Mouse (Mus musculus) gastrocnemius, postnatal 25 days (tissue): ENCODE measurements at regions not wholly inside any gene's neighbourhood (a gene's known extent, or its start where the extent isn't known, plus 50 kb on each side); places are given as distances from the start of the nearest gene placed in this dataset.

Source experiments
- DNase-seq: peaks from one replicate; pipeline ENCODE4 v3.0.0; 2022

DNA sequence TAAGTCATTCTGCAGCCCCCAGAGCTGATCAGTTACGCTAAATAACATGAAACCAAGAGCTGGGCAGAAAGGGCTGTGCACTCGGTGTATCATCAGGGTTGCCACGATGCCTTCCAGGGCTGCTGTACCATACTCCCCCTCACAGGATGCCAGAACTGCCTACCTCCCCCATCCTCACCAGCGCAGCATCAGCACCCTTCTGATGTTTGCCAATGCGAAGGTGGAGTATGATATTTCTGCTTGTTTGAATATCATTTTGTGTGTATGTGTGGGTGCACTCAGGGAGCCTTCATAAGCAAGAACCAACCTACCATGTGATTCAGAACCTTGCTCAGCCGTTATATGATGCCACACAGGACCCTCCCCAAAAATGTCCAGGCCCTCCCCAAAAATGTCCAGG, 229.1 kb upstream of the Tle3 start:
- no peak for DNase-seq

DNA sequence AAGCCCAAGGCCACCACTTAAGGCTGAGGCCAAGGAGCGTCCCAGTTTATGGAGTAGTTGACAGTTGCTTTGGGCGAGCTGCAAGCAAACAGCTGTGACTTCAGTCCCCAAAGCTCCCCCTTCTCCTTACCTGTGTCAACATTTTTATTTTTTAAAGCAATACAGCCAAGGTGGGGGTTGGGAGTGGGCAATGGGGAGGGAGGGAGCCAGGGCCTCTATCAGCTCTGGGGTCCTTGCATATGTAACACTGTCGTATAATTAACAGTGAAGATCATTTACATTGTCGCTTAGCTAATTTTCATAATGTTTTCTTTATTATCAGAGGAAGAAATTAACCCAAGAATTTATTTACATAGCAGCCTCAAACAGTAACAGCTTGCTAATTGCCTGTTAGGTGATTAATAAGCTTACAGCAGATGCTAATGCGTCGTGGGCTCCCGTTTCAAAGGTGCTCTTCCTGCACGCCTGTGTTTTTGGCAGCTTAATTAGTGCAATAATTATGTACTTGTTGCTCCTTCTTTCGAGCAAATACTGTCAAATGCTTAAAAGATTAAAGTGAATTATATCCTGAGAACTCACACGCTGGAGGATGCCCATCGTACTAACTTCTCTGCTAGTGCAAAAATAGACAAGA, 227.4 kb upstream of the Tle3 start:
- DNase-seq, result no peak

DNA sequence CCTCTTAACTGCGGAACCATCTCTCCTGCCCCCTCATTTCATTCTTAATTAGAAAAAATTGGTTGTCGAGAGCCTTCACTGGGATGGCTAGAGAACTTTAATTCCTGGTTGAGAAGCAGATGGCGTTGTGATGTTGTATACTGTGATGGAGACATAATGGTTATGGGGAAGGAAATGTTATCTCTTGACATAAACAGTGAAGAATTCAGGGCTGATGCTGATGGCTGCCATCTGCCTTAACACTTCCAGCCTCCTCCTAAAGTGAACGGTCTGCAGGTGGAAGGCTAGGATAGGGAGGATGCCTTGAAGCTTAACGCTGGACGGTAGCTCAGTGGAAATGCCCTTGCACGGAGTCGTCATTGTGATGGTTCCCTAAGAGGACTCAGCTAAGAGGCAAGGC, 226.4 kb upstream of the Tle3 start:
- no peak for DNase-seq

DNA sequence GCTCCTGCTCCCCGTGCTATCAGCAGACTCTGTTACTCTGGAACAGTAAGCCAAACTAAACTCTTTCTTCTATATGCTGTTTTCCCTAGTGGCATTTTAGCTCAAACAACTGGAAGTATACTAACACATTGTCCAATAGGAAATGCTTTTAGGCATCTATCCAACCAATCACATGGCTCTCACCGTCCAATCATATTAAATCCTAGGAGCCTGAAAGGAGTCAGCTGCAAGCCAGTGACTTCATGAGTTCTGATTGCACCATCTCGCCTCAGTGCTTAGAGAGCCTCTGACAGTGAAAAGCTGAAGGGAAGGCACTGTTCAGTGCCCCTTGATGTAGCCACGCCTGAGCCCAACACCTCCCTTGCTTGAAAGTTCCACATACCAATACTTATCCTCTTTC, 221.0 kb upstream of the Tle3 start:
- DNase-seq, result no peak

DNA sequence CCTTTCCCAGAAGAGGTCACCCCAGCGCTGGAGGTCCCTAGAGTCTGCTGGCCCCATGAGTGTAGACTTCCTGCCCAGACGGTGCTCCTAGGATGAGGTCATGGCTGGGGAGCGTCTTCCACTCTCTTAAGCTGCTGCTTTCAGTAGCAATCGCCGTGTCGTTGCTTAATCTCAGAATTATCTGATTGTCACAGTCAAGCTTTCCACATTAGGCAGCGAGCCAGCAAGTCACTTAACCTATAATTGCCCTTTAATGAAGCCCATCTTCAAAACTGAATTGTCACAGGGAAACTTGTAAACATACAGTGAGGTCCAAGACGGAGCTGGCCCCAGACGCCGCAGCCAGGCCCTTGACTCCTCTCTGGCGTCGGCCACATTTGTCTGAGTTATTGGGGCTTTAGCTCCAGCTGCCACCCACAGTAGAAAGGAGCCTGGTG, 220.2 kb upstream of the Tle3 start:
- peak; percentile 14 for DNase-seq

DNA sequence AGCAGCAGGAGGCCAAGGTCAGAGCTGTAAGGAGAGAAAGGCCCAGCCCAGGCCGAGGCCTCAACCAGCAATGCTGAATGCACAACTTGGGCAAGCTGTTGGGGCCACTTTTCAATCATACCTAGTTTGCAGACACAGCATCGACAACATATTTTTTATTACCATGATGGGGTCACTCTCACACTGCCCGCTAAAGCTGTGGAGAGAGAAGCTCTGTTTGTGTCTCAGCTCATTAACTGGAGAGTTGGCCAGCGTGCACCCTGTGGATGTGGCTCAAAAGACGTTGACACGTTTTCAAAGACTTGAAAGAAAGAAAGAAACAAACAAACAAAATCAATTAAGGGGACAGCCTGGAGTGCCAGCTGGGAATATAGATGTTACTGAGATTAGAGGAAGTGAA, 217.4 kb upstream of the Tle3 start:
- no peak for DNase-seq

DNA sequence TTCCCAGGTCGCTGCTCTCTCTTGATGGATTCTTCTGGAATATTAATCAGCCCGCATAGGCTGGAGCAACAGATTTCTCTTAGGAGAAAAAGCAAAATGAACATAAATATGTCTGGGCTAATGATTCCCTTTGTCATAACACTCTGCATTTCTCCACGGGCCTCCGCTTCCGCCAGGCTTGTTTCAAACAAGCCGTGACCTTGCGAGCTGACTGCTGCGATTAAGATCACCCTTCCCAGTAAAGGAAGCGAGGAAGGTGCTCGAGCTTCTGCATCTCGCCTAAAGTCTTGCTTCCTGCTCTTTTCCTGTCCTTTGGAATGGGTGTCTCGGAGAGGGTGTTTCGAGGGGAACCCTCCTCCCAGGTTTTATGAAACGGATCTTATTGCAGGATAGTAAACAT, 216.3 kb upstream of the Tle3 start:
- no peak for DNase-seq

DNA sequence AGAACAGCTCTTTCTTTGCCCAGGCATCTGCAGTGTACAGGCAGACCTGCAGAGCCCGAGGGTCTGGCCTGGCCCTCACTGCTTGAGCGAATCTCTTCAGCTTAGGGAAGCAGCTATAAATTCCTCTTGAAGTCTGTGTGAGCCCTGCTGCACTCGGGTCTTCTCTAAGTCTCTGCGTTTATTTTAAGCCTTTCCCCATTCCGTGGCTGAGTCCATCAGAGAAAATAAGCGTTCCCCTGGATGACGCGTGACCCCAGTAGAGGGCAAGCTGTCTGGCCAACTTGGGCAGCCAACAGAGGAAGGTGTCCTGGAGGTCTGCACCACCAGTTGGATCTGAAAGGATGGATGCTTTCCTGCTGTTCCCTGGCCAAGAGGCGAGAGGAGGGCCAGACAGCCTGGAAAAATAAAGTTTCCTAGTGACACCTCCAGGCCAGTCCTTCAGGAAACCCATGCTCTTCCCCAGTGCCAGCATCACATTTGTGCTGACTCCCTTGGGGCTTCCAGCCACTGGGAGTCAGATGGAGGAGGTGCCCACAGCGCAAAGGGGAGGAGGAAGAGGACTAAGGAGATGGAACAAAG, 213.9 kb upstream of the Tle3 start:
- DNase-seq, result peak; percentile 26

DNA sequence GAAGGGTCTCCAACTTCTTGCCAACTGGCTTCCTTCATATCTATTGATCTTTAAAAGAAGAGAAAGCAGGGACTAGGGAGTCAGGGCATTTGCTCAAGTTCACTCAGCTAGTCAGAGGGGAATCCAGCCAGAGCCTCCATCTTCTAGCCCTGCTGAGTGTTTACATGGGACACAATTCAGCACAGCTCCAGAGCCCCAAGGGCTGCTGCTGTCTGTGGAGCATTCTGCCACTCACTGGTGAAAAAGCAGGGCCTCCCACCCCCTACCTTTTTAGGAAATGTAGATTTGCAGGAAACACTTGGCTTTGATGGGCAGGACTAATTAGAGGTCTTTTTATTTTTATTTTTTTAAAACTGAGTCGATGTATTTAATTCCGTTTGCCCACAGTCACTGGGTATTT, 213.0 kb upstream of the Tle3 start:
- DNase-seq, result no peak

DNA sequence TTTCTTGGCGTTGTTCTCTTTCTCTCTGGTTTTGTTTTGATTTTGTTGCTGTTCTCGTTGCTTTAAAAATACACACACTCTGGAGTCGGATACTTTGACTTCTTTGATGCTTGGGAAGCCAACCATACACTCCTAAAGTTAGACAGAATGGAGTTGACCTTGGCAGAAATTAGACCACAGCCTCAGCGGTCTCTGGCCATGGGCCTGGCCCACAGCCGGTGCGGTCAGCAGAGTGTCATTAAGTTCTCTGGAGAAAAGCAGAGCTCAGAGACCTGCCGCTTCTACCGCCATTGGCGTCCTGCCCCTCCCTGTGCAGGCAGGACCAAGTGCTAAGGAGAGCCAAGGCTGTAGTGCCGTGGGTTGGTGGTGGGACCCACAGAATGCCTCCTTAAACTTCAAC, 212.6 kb upstream of the Tle3 start:
- DNase-seq, result no peak

DNA sequence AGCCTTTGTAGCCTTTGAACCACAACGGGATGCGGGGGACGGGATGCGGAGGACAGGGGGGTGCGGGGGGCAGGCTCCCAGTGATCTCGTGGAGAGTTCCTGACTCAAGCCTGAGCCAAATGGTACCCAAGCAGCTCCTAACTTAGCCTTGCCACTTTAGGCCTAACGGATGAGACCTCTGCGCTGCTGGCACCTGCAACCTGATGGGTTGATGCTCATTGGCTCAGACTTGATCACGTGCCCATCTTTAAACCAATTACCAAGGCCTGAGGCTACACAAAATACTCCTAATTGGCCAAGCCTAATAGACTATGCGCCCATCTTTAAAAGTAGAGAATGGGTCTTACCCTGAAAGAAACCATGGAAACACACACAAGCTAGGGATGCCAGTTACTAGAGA, 209.3 kb upstream of the Tle3 start:
- DNase-seq, result no peak

DNA sequence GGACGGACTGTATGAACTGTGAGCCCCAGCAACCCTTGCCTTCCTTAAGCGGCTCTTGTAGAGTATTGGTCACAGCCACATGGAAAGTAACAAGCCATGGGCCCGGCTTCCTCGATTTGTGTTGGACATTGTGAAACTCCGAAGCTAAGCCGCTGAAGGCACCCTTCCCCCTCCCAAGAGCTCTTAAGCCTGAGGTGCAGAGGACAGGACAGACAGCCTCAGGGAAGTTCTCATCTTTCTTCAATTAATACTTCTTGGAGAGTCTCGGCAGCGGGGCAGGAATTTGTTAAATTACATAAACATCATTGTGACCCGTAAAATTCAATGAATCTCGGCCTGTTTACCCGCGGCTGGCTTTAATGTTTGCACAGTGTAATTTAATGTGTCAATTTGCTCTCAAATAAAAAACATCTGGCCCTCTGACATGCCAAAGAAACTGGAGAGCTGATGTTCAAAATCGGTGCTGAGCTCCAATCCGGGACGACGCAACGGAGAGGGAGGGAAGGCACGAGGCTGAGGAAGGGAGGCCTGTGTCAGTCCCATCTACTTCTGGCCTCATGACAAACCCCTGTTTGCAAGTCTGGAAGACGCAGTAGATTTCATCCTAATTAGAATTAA, 208.4 kb upstream of the Tle3 start:
- DNase-seq, result peak; percentile 34

DNA sequence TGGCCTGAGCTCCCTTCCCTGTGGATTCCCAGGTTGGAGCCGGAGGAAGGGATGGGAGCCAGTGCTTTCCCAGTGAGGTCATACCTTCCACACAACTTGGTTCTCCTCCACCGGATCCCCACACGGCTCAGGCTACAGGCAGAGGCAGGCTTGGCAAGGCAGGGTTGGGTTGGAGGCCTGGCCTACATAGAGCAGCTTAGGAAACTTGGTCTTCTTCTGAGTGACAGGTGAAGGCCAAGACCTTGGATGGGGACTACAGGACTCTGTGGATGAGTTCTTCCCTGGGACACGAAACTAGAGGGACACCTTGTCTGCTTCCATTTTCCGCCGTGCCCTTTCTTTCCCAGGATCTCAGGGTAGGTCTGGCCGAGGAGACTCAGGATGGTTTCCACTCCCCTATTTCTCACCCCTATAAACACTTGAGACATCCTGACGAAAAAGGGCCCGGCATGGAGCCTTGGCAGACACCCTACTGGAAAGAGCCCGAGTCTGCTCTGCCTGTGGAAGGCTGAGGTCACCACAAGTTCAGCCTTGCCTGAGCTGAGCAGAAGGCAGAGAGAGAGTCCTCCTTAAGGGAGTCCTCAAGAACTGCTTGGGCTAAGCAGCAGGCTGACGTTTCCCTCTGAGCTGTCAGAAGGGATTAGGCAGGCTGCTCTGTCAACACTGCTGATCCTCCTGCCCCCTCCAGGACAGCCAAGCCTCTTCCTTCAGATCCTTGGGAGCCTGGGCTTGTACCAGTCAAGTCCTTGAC, 207.5 kb upstream of the Tle3 start:
- DNase-seq, result peak; percentile 80

DNA sequence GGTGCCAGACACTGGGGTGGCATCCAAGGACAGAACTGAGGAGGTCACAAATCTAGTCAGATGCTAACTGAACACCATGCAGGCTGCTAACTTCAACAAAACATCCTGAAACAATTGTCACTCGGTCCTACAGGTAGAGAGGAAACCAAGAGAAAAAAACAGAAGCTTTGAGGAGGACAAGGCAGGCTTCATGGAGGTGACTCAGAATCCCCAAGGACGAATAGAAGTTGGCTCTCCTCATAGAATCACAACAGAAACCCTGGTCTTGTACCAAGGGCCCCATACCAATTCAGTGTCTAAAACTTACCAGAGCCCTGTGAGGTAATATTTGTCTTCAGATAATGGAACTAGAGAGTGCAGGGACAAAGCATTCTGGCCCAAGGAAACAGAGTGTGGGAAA, 206.1 kb upstream of the Tle3 start:
- DNase-seq, result no peak

DNA sequence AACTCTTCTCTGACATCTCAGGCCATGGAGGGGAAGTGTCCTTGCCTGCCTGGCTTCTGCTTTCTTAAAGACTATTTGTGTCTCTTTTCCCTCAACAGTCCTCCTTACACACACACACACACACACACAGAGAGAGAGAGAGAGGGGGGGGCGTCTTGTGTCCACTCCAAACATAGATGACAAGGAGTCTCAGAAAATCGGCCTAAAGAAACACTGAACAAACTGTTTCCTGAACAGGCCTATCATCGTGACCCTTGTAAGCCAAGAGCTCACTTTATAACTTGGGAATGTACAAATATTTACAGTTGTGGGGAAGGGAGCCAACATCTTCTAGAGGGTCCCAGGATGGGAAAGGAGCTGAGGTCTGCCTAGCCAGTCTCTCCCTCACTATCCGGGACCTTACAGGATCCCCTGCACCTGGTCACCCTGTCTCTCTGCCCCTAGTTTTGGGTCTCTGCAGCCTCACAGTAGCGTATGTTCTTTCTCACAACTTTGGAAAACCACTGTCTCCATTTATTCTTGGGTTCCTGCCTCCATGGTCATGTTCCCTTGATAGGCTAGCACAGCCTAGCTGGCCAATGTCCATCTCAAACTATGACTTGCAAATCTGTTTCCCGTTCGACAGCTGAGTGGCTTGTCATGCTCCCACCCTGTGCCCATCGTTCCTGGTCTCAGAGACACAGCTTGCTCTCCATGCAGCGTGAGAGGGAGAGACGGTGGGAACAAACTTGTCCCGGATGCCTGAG, 204.9 kb upstream of the Tle3 start:
- DNase-seq, result no peak

DNA sequence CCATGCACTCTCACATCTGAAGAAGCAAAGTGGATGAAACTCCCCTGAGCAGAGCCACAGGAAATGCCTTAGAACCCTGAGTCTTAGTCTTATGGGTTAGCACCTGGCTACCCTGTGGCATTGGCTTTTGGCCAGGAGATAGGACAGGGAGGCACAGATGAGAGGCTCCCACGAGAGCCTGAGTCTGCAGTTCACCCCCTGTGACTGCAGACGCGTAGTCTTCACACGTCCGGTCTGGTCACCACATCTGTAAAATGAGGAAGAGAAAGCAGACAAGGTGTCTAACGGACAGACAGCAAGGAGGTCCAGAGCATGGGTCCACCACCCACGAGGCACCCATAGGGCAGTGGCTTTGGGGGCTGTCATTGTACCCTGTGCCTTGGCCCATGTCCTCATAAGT, 203.2 kb upstream of the Tle3 start:
- DNase-seq, result no peak

DNA sequence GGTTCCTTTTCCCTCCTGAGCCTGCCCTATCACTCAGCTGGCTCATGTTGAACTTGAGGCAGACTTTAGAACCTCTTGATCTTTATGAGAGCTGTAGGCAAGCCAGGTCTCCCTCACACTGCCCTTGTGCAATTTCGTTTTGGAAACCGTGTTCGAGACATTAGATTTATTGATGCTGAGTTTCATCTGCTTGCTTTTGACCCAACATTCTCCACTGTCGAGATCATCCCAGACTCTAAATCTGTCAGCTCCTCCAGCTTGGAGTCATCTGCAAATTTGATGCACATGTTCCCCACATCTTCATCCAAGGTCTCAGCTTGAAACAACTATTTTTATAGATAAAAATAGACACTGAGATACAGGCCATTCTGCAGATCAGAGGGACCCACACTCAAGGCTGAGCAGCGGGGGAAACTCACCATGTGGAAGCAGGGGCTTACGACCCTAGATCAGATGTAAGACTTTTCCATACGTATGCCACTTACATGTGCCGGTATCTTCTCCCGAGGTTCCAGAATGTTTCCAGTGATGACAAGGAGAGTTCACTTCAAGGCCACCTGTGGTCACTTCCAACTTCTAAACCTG, 202.6 kb upstream of the Tle3 start:
- no peak for DNase-seq

DNA sequence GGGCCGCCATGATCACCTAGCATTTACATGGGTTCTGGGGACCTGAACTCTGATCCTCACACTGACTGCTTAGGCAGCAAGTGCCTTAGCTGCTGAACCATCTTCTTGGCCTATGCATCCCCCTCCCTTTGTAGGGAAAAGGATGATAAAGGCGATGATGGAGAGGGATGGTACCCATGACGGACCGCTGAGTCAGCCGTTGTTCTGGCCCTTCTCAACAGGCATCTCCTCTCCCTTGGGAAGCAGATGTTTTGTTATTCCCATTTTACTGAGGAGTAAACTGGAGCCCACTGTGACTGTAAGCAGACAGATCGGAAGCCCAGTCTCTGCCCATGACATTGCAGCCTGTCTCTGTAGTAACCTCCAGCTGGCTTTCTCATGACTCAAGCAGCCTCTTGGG, 201.2 kb upstream of the Tle3 start:
- DNase-seq, result no peak

DNA sequence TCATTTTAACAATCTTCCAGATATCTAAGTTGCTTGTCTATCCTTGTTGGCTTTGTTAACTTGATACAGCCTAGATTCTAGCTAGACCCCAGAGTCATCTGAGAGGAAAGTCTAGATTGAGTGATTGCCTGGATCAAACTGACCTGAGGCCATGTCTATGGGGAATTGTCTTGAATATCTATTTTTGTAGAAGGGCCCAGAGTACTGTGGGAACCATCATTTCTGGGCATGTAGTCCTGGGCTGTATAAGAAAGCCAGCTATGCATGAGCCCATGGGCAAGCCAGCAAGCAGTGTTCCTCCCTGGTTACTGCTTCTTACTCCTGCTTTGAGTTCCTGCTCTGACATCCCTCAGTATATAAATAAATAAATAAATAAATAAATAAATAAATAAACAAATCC, 199.7 kb upstream of the Tle3 start:
- DNase-seq, result no peak

DNA sequence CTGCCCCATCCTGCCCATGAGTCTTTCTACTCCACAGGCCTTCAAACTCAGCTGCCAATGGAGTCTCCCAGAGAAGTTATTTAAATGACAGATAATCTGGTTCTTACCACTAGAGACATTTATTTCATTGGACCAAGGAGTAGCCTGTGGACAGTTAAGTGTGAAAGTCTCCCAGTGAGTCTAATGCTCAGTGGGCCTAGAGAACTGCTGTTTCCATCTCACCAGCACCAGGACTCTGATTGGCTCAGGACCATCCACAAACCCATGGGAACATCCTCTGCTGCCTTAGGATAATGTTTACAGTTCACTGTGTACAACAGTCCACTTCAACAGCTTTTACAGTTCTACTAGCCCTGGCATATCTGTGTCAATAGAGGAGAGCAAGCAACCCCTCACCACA, 198.6 kb upstream of the Tle3 start:
- no peak for DNase-seq

DNA sequence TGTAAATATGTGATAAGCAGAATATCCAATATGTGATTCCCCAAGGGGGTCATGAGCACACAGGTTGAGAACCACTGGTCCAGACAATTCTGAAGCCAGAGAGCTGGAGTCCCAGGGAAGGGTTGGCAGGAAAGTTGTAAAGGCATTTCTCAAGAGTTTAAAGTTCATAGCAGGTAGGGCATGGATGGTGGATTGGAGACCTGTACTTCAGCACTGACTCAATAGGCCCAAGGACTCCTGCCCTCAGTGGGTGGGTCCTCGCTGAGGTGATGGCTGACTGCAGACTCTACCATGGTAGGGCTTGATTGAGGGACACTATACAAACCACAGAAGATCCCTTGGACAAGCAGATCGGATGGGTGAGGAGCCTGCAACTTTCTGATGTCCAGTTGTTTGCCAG, 196.8 kb upstream of the Tle3 start:
- DNase-seq, result no peak

DNA sequence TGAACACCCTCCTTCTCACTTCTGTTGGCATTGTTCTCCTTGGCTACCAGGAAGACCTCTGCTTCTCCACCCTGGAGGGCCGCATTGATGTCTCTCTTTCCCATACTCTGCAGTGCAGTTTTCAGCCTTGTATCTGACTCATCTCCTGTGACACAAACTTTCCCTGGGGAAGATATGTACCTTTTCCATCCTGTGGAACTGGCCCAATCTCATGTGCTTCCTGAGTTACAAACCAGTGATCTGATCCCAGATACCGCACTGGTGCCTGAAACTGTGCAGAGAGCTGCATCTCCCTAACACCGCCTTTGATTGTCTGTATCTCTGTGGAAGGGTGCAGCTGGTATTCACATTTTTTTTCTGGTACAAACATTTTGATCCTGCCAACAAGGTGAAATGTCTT, 195.3 kb upstream of the Tle3 start:
- DNase-seq, result no peak
